Mouse (Mus musculus) heart, adult 2 months (tissue): ENCODE results near the gene Slit3.

Source experiments
- CTCF ChIP-seq: fragments of 200-600 bp; IDR thresholded peaks from 2 replicates; pipeline ENCODE4 v1.8.1; 2022; ENCODE audit warnings: antibody characterized with exemption, mild to moderate bottlenecking, moderate library complexity
- EP300 ChIP-seq: fragments of 200-500 bp; IDR thresholded peaks from 2 replicates; pipeline ENCODE4 v1.6.1; 2011; ENCODE audit warnings: low read depth, low read length, control low read depth; ENCODE audit not compliant: insufficient read depth

GRCm38 (mm10) chr11:35278128-35278769, 157.2 kb downstream of the Slit3 start:
- TF ChIP-seq CTCF (no peak), EP300 (no peak)
